Mouse (Mus musculus) T-helper 2 cell (primary cell): ENCODE measurements around the gene Sema6d.

Experiments
- in situ Hi-C: fragments of 300-600 bp; cut with MboI, MseI; formaldehyde crosslinking; loops from one replicate; pipeline ENCODE4 v1.15.1; 2025; ENCODE audit warnings: high pct_unique_total_duplicates

Gene Sema6d

GRCm38 (mm10) chr2:124089813-124090230 is at the start of gene Sema6d:
Sema6d (plus strand) TSS chr2:124089969.
- in situ Hi-C loops = no loop called here

GRCm38 (mm10) chr2:124059910-124060309 is 29.9 kb upstream of the Sema6d start:
- in situ Hi-C loops = loop anchor here (10.0 kb wide), 1 partner anchor 825 kb away; no protein-coding TSS in a partner anchor

GRCm38 (mm10) chr2:124068380-124068779 is 21.4 kb upstream of the Sema6d start:
- in situ Hi-C loops = no loop called here

GRCm38 (mm10) chr2:124070664-124071063 is 19.1 kb upstream of the Sema6d start:
- in situ Hi-C loops = no loop called here

- in situ Hi-C loops = no loop called here
Observed at GRCm38 (mm10) chr2:124071380-124071779, 18.4 kb upstream of the Sema6d start.

GRCm38 (mm10) chr2:124090231-124091141 is 717 bp downstream of the Sema6d start:
- in situ Hi-C loops = no loop called here

GRCm38 (mm10) chr2:124099697-124100096 is 9.9 kb downstream of the Sema6d start:
- in situ Hi-C loops = no loop called here

GRCm38 (mm10) chr2:124100486-124101200 is 10.9 kb downstream of the Sema6d start:
- in situ Hi-C loops = no loop called here

GRCm38 (mm10) chr2:124101201-124101517 is 11.4 kb downstream of the Sema6d start:
- in situ Hi-C loops = no loop called here

- in situ Hi-C loops = no loop called here
Observed at GRCm38 (mm10) chr2:124101580-124101979, 11.8 kb downstream of the Sema6d start.

GRCm38 (mm10) chr2:124103277-124103676 is 13.5 kb downstream of the Sema6d start:
- in situ Hi-C loops = no loop called here

- in situ Hi-C loops = no loop called here
Observed at GRCm38 (mm10) chr2:124118469-124119243, 28.9 kb downstream of the Sema6d start.

- in situ Hi-C loops = no loop called here
Observed at GRCm38 (mm10) chr2:124120355-124120754, 30.6 kb downstream of the Sema6d start.

GRCm38 (mm10) chr2:124121539-124121938 is 31.8 kb downstream of the Sema6d start:
- in situ Hi-C loops = no loop called here

GRCm38 (mm10) chr2:124125504-124125903 is 35.7 kb downstream of the Sema6d start:
- in situ Hi-C loops = no loop called here

GRCm38 (mm10) chr2:124126853-124127252 is 37.1 kb downstream of the Sema6d start:
- in situ Hi-C loops = no loop called here

- in situ Hi-C loops = no loop called here
Observed at GRCm38 (mm10) chr2:124130876-124131275, 41.1 kb downstream of the Sema6d start.

GRCm38 (mm10) chr2:124141510-124142044 is 51.8 kb downstream of the Sema6d start:
- in situ Hi-C loops = no loop called here

GRCm38 (mm10) chr2:124145528-124145927 is 55.8 kb downstream of the Sema6d start:
- in situ Hi-C loops = no loop called here

GRCm38 (mm10) chr2:124158158-124158557 is 68.4 kb downstream of the Sema6d start:
- in situ Hi-C loops = no loop called here

GRCm38 (mm10) chr2:124162001-124162599 is 72.3 kb downstream of the Sema6d start:
- in situ Hi-C loops = no loop called here
